Mouse (Mus musculus): ENCODE results near the gene Kcna10. TPM values are rescaled to one million over a fixed set of nuclear protein-coding genes. Genes with fewer than 3 reads are reported as not detected.
A peak's percentile ranks its signal among the peaks of the same experiment; 100 is the strongest.

Kcna10 gene
- polyA plus RNA-seq (2012; rRNA removed) = not detected in 2 replicates

GRCm38 (mm10) chr3:107182756-107183155 lies at the start of gene Kcna10:
Kcna10 (plus strand) TSS chr3:107183056.
- Histone ChIP-seq H3K4me3 (ENCODE audit: low read depth, low read length) (no peak within 1 kb of the TSS), H3K4me1 (ENCODE audit: control insufficient read depth, insufficient read depth, insufficient read length, low read length) (no peaks in the 10 kb centered on the region), H3K27me3 (ENCODE audit: control insufficient read depth, insufficient read depth, low read length) (no peaks in the 10 kb centered on the region), H3K27ac (ENCODE audit: insufficient read depth, low read depth, low read length) (no peak within 1 kb of the TSS), H3K36me3 (ENCODE audit: control insufficient read depth, insufficient read depth, low read length) (no peaks in the 10 kb centered on the region)
- WGBS = 63% methylated on average over 1 of the region's 1 CpGs
- TF ChIP-seq POLR2A (IDR thresholded peaks at IDR 0.05; ENCODE audit: low read depth, low read length) = no peak
- TF ChIP-seq CTCF (IDR thresholded peaks at IDR 0.05; ENCODE audit: extremely low read depth, insufficient read length, insufficient replicate concordance, low read depth, low read length) = no peak

- 59% methylated on average over 3 of the region's 3 CpGs for WGBS
- Histone ChIP-seq H3K36me3 (ENCODE audit: control insufficient read depth, insufficient read depth, low read length) (no peaks in the 10 kb centered on the region), H3K27ac (ENCODE audit: insufficient read depth, low read depth, low read length) (no peak overlapping the region), H3K4me3 (ENCODE audit: low read depth, low read length) (no peak overlapping the region), H3K27me3 (ENCODE audit: control insufficient read depth, insufficient read depth, low read length) (no peaks in the 10 kb centered on the region), H3K4me1 (ENCODE audit: control insufficient read depth, insufficient read depth, insufficient read length, low read length) (no peaks in the 10 kb centered on the region)
- TF ChIP-seq POLR2A (IDR thresholded peaks at IDR 0.05; ENCODE audit: low read depth, low read length) (no peak), CTCF (IDR thresholded peaks at IDR 0.05; ENCODE audit: extremely low read depth, insufficient read length, insufficient replicate concordance, low read depth, low read length) (no peak)
Measured at GRCm38 (mm10) chr3:107134457-107134856, 48.4 kb upstream of the Kcna10 start.

- TF ChIP-seq CTCF (IDR thresholded peaks at IDR 0.05; ENCODE audit: extremely low read depth, insufficient read length, insufficient replicate concordance, low read depth, low read length) (no peak), POLR2A (IDR thresholded peaks at IDR 0.05; ENCODE audit: low read depth, low read length) (no peak)
- WGBS = 74% methylated on average over 7 of the region's 7 CpGs
- H3K27me3 ChIP-seq (ENCODE audit: control insufficient read depth, insufficient read depth, low read length) = 0 out of 2 replicates have a peak, but pooled peaks cover 2% of the 10 kb centered on the region
Measured at GRCm38 (mm10) chr3:107147126-107147525, 35.7 kb upstream of the Kcna10 start.

GRCm38 (mm10) chr3:107149006-107149405 lies 33.9 kb upstream of the Kcna10 start:
- no peaks in the 10 kb centered on the region for H3K36me3 ChIP-seq (ENCODE audit: control insufficient read depth, insufficient read depth, low read length)
- no peaks in the 10 kb centered on the region for H3K27me3 ChIP-seq (ENCODE audit: control insufficient read depth, insufficient read depth, low read length)
- 58% methylated on average over 3 of the region's 3 CpGs for WGBS
- no peaks in the 10 kb centered on the region for H3K4me1 ChIP-seq (ENCODE audit: control insufficient read depth, insufficient read depth, insufficient read length, low read length)
- no peak overlapping the region for H3K4me3 ChIP-seq (ENCODE audit: low read depth, low read length)
- H3K27ac ChIP-seq (ENCODE audit: insufficient read depth, low read depth, low read length) = no peak overlapping the region
- TF ChIP-seq CTCF (IDR thresholded peaks at IDR 0.05; ENCODE audit: extremely low read depth, insufficient read length, insufficient replicate concordance, low read depth, low read length) (peak; percentile 54; the same call in 1 of the 2 replicates), POLR2A (IDR thresholded peaks at IDR 0.05; ENCODE audit: low read depth, low read length) (no peak)

More at GRCm38 (mm10) chr3:107147126-107147525, 35.7 kb upstream of the Kcna10 start:
- H3K4me3 ChIP-seq (ENCODE audit: low read depth, low read length) = no peak overlapping the region
- no peak overlapping the region for H3K27ac ChIP-seq (ENCODE audit: insufficient read depth, low read depth, low read length)
- no peaks in the 10 kb centered on the region for H3K4me1 ChIP-seq (ENCODE audit: control insufficient read depth, insufficient read depth, insufficient read length, low read length)
- no peaks in the 10 kb centered on the region for H3K36me3 ChIP-seq (ENCODE audit: control insufficient read depth, insufficient read depth, low read length)

GRCm38 (mm10) chr3:107150469-107150868 lies 32.4 kb upstream of the Kcna10 start:
- H3K4me3 ChIP-seq (ENCODE audit: low read depth, low read length) = no peak overlapping the region
- H3K27me3 ChIP-seq (ENCODE audit: control insufficient read depth, insufficient read depth, low read length) = no peaks in the 10 kb centered on the region
- H3K27ac ChIP-seq (ENCODE audit: insufficient read depth, low read depth, low read length) = no peak overlapping the region
- 42% methylated on average over 3 of the region's 3 CpGs for WGBS
- H3K4me1 ChIP-seq (ENCODE audit: control insufficient read depth, insufficient read depth, insufficient read length, low read length) = no peaks in the 10 kb centered on the region
- H3K36me3 ChIP-seq (ENCODE audit: control insufficient read depth, insufficient read depth, low read length) = no peaks in the 10 kb centered on the region
- TF ChIP-seq POLR2A (IDR thresholded peaks at IDR 0.05; ENCODE audit: low read depth, low read length) (no peak), CTCF (IDR thresholded peaks at IDR 0.05; ENCODE audit: extremely low read depth, insufficient read length, insufficient replicate concordance, low read depth, low read length) (no peak)

GRCm38 (mm10) chr3:107150872-107151540 lies 31.9 kb upstream of the Kcna10 start:
- no peaks in the 10 kb centered on the region for H3K36me3 ChIP-seq (ENCODE audit: control insufficient read depth, insufficient read depth, low read length)
- no peaks in the 10 kb centered on the region for H3K27me3 ChIP-seq (ENCODE audit: control insufficient read depth, insufficient read depth, low read length)
- H3K4me1 ChIP-seq (ENCODE audit: control insufficient read depth, insufficient read depth, insufficient read length, low read length) = no peaks in the 10 kb centered on the region
- no peak overlapping the region for H3K4me3 ChIP-seq (ENCODE audit: low read depth, low read length)
- TF ChIP-seq POLR2A (IDR thresholded peaks at IDR 0.05; ENCODE audit: low read depth, low read length) = no peak
- TF ChIP-seq CTCF (IDR thresholded peaks at IDR 0.05; ENCODE audit: extremely low read depth, insufficient read length, insufficient replicate concordance, low read depth, low read length) = no peak
- WGBS = 60% methylated on average over 7 of the region's 7 CpGs
- no peak overlapping the region for H3K27ac ChIP-seq (ENCODE audit: insufficient read depth, low read depth, low read length)

GRCm38 (mm10) chr3:107153772-107154655 lies 28.8 kb upstream of the Kcna10 start:
- H3K4me1 ChIP-seq (ENCODE audit: control insufficient read depth, insufficient read depth, insufficient read length, low read length) = no peaks in the 10 kb centered on the region
- WGBS = 78% methylated on average over 11 of the region's 11 CpGs
- TF ChIP-seq POLR2A (IDR thresholded peaks at IDR 0.05; ENCODE audit: low read depth, low read length) = no peak
- TF ChIP-seq CTCF (IDR thresholded peaks at IDR 0.05; ENCODE audit: extremely low read depth, insufficient read length, insufficient replicate concordance, low read depth, low read length) = no peak
- no peak overlapping the region for H3K27ac ChIP-seq (ENCODE audit: insufficient read depth, low read depth, low read length)
- H3K36me3 ChIP-seq (ENCODE audit: control insufficient read depth, insufficient read depth, low read length) = no peaks in the 10 kb centered on the region
- H3K4me3 ChIP-seq (ENCODE audit: low read depth, low read length) = no peak overlapping the region
- no peaks in the 10 kb centered on the region for H3K27me3 ChIP-seq (ENCODE audit: control insufficient read depth, insufficient read depth, low read length)

Measured in small intestine, adult 2 months (tissue).